ENCODE assay signal across 8 mouse cellular contexts in genomic region chr11:98149786-98150624, GRCm38 (mm10). TPM values are rescaled to one million over a fixed set of nuclear protein-coding genes. Genes with fewer than 3 reads are reported as not detected.
A peak's percentile ranks its signal among the peaks of the same experiment; 100 is the strongest.
DNase-seq lines count a peak whose midpoint lies in the region; ATAC-seq lines count a peak whose summit lies in the region.

TSS of gene Fbxl20 (minus strand) at chr11:98150403.

- H3K27ac ChIP-seq in hindbrain, embryonic 14.5 days: peak within 1 kb of the TSS; percentile 95

- H3K9ac ChIP-seq in hindbrain, embryonic 14.5 days: peak within 1 kb of the TSS; percentile 83

- H3K27me3 ChIP-seq in hindbrain, embryonic 14.5 days (ENCODE audit: control insufficient read depth, insufficient read depth, low read length): no peaks in the 10 kb centered on the region

- ATAC-seq in hindbrain, embryonic 14.5 days (ENCODE audit: low FRiP score): peak; percentile 90

- no peaks in the 10 kb centered on the region for H3K9me3 ChIP-seq in hindbrain, embryonic 14.5 days (ENCODE audit: control insufficient read depth, low read length)

- peak within 1 kb of the TSS; percentile 88 for H3K4me3 ChIP-seq in hindbrain, embryonic 14.5 days (replicated peaks; ENCODE audit: low read length)

- H3K36me3 ChIP-seq in hindbrain, embryonic 14.5 days (replicated peaks; ENCODE audit: control insufficient read depth, insufficient read depth): peaks cover 16% of the 10 kb centered on the region

- DNase-seq in R1 (ENCODE audit: low read depth, low spot score): peak; percentile 98
- DNase-seq in cerebellum, postnatal 25 days: peak; percentile 91 to 96
- DNase-seq in frontal cortex, postnatal 25 days (ENCODE audit: low spot score in 2 of 2): peak; percentile 68 to 81
- peak; percentile 94 for DNase-seq in hindbrain, embryonic 14.5 days (ENCODE audit: low spot score)
- DNase-seq in layer of hippocampus, postnatal 36 days: peak; percentile 86 to 89
- peak; percentile 96 for DNase-seq in lung, postnatal 36 days
- peak; percentile 96 for DNase-seq in retina, postnatal 1 day
- DNase-seq in urinary bladder, adult 18-20 months (ENCODE audit: low spot score in 2 of 2): peak; percentile 74 to 83

- H3K4me1 ChIP-seq in hindbrain, embryonic 14.5 days (replicated peaks; ENCODE audit: control insufficient read depth, insufficient read depth, low read length): peaks cover 27% of the 10 kb centered on the region

- WGBS in hindbrain, embryonic 14.5 days: under 1% methylated on average over 47 of the region's 65 CpGs

- peak within 1 kb of the TSS; percentile 75 for H3K4me2 ChIP-seq in hindbrain, embryonic 14.5 days (replicated peaks)

RNA-seq across cellular contexts. Expression of gene Fbxl20, which starts in this region (rescaled TPM):
- 18.6 and 19.1 TPM in 2 replicates for polyA plus RNA-seq in hindbrain, embryonic 14.5 days (2014; fragmentation: Nextera tagmentation; extraction: Ambion mirVana)
- total RNA-seq in layer of hippocampus, postnatal 36 days (2021): 10 to 100 TPM; 36.5 TPM

Comparison
In these comparisons a context has a peak if more than half of its experiments do, and no peak if none do; other contexts are left out.
1. Peak in every context shown above with its lines: DNase-seq, ATAC-seq, H3K4me3 ChIP-seq and H3K27ac ChIP-seq.